Mouse (Mus musculus): ENCODE results near the gene Capzb. TPM values are rescaled to one million over a fixed set of nuclear protein-coding genes. Genes with fewer than 3 reads are reported as not detected.

Gene Capzb
- polyA plus RNA-seq, 1 experiment, result 4.7 TPM

GRCm38 (mm10) chr4:139274573-139274972 lies 81.9 kb downstream of the Capzb start:
- TF ChIP-seq TAL1 (IDR thresholded peaks at IDR 0.05; ENCODE audit: low read length) (no peak), GATA1 (IDR thresholded peaks at IDR 0.05; ENCODE audit: low read length) (no peak)
- no peaks in the 10 kb centered on the region for H3K4me1 ChIP-seq (ENCODE audit: control insufficient read depth)
- H3K9me3 ChIP-seq (ENCODE audit: control insufficient read depth, low read length), result no peaks in the 10 kb centered on the region
- peaks cover 43% of the 10 kb centered on the region for H3K36me3 ChIP-seq (ENCODE audit: control insufficient read depth)
- H3K4me3 ChIP-seq (replicated peaks), result no peak overlapping the region
- H3K27me3 ChIP-seq (ENCODE audit: control insufficient read depth), result no peaks in the 10 kb centered on the region

DNA sequence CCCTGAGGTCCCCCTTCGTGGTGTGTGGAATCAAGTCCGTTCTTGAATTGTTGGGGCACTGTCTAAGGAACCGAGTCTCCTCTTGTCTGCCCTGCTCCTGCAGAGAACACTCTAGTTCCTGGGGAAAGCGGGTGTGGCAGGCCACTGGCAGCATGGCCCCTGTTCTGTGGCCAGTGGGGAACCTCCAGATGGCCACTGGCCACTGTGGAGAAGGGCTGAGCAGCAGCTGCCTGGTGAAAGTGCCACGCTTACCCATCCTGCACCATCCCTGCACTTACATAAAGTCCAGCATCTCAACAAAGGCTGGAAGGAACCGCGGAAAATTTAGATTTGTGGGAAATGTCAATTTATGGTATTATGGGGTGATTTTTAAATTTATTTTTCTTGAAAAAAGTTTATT lies 83.7 kb downstream of the Capzb start:
- Histone ChIP-seq H3K4me1 (ENCODE audit: control insufficient read depth) (no peaks in the 10 kb centered on the region), H3K36me3 (ENCODE audit: control insufficient read depth) (peaks cover 49% of the 10 kb centered on the region), H3K4me3 (replicated peaks) (no peak overlapping the region), H3K9me3 (ENCODE audit: control insufficient read depth, low read length) (no peaks in the 10 kb centered on the region), H3K27me3 (ENCODE audit: control insufficient read depth) (no peaks in the 10 kb centered on the region)
- no peak for TF ChIP-seq TAL1 (IDR thresholded peaks at IDR 0.05; ENCODE audit: low read length)
- no peak for TF ChIP-seq GATA1 (IDR thresholded peaks at IDR 0.05; ENCODE audit: low read length)

DNA sequence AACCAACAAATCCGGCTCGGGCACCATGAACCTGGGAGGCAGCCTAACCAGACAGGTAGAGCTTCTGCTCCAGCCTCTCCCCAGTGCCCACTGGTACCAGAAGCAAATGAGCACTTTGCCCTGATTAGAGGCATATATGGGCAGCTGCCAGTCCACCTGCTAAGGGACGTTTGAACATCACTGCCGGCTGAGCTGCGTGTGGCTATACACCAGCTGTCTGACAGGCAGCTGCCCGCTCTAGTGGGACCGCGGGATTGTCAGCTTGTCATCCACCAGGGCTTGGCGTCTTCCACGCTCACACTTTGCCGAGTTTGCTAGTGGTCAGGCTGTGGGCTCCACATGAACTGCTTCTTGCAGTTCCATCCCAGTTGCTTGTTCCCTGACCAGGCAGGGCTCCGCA lies 87.8 kb downstream of the Capzb start:
- TF ChIP-seq TAL1 (IDR thresholded peaks at IDR 0.05; ENCODE audit: low read length), result no peak
- no peak for TF ChIP-seq GATA1 (IDR thresholded peaks at IDR 0.05; ENCODE audit: low read length)
- H3K9me3 ChIP-seq (ENCODE audit: control insufficient read depth, low read length), result no peaks in the 10 kb centered on the region
- H3K4me3 ChIP-seq (replicated peaks), result no peak overlapping the region
- no peaks in the 10 kb centered on the region for H3K27me3 ChIP-seq (ENCODE audit: control insufficient read depth)
- H3K36me3 ChIP-seq (ENCODE audit: control insufficient read depth), result peaks cover 69% of the 10 kb centered on the region
- no peaks in the 10 kb centered on the region; the same call in 1 of the 2 replicates for H3K4me1 ChIP-seq (ENCODE audit: control insufficient read depth)

DNA sequence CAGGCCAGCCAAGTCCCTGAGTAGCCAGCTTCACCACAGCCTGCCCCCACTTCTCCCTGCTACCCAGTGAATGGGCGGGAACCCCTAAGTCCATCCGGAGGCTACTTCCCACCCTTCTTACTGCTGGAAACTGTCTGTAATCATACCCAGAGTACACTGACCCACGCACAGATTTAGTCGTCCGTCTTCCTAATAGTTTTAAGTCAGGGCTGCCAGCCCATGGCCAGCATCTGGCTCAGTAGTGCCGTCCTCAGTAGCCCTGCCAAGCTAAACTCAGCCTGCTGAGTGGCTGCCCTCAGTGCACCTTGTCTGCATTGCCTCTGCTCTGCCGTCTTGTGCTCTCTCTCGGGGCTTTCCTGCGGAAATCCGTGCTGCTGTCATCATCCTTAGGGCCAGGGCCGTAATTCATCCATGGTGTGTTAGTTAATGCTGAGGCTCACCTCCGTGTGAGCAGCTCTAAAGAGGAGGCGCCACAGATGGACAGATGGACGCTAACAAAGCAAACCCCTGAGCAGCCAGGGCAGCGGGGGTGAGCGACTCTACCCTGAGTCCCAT lies 89.2 kb downstream of the Capzb start:
- Histone ChIP-seq H3K27me3 (ENCODE audit: control insufficient read depth) (no peaks in the 10 kb centered on the region), H3K9me3 (ENCODE audit: control insufficient read depth, low read length) (no peaks in the 10 kb centered on the region), H3K4me3 (replicated peaks) (no peak overlapping the region), H3K36me3 (ENCODE audit: control insufficient read depth) (peaks cover 74% of the 10 kb centered on the region), H3K4me1 (ENCODE audit: control insufficient read depth) (no peaks in the 10 kb centered on the region; the same call in 1 of the 2 replicates)
- TF ChIP-seq GATA1 (IDR thresholded peaks at IDR 0.05; ENCODE audit: low read length) (no peak), TAL1 (IDR thresholded peaks at IDR 0.05; ENCODE audit: low read length) (no peak)

DNA sequence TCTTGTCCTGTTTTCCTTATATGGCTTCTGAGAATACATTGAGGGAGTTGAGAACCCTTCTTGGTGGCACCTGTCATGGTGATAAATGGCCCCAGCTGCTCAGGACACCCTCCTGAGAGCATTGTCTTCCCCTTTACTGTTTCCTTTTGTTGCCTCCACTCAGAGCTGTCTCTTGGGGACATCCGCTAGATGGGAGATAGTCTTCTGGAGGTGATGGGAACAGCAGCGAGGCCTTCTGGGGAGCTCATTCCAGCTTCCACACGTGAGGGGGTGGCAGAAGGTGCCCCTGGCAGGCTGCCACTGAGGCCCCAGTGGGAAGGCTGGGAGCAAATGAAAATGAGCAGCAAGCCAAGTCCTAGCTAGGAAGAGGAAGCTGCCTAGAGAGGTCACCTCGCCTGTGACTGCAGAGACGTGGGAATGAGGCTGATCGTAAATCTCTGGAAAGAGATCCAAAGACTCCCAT lies 90.3 kb downstream of the Capzb start:
- Histone ChIP-seq H3K4me3 (replicated peaks) (no peak overlapping the region), H3K9me3 (ENCODE audit: control insufficient read depth, low read length) (no peaks in the 10 kb centered on the region), H3K4me1 (ENCODE audit: control insufficient read depth) (no peaks in the 10 kb centered on the region; the same call in 1 of the 2 replicates), H3K27me3 (ENCODE audit: control insufficient read depth) (no peaks in the 10 kb centered on the region), H3K36me3 (ENCODE audit: control insufficient read depth) (peaks cover 78% of the 10 kb centered on the region)
- no peak for TF ChIP-seq GATA1 (IDR thresholded peaks at IDR 0.05; ENCODE audit: low read length)
- no peak for TF ChIP-seq TAL1 (IDR thresholded peaks at IDR 0.05; ENCODE audit: low read length)

DNA sequence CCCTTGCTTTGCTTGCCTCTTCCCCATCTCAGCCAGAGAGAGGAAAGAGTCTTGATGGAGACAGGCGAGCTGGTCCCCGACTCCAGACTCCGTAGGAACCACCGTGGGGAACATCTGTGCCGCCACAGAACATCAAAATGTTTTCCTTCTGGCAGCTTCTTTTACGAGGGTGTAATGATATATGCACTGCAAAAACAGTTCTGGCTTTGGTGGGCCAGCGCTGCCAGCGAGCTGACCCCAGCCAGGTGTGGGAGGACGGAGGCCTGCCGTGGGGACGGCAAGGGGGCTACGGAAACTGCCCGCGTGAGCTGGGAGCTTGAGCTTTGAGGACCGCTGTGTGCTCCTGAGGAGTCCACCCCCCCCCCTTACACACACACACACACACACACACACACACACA lies 92.2 kb downstream of the Capzb start:
- Histone ChIP-seq H3K4me1 (ENCODE audit: control insufficient read depth) (no peaks in the 10 kb centered on the region; the same call in none of the 2 replicates), H3K36me3 (ENCODE audit: control insufficient read depth) (peaks cover 92% of the 10 kb centered on the region), H3K4me3 (replicated peaks) (no peak overlapping the region), H3K9me3 (ENCODE audit: control insufficient read depth, low read length) (no peaks in the 10 kb centered on the region), H3K27me3 (ENCODE audit: control insufficient read depth) (no peaks in the 10 kb centered on the region)
- TF ChIP-seq TAL1 (IDR thresholded peaks at IDR 0.05; ENCODE audit: low read length) (no peak), GATA1 (IDR thresholded peaks at IDR 0.05; ENCODE audit: low read length) (no peak)

- H3K27me3 ChIP-seq (ENCODE audit: control insufficient read depth), result no peaks in the 10 kb centered on the region
- H3K9me3 ChIP-seq (ENCODE audit: control insufficient read depth, low read length), result no peaks in the 10 kb centered on the region
- H3K36me3 ChIP-seq (ENCODE audit: control insufficient read depth), result peaks cover 92% of the 10 kb centered on the region
- no peak for TF ChIP-seq GATA1 (IDR thresholded peaks at IDR 0.05; ENCODE audit: low read length)
- H3K4me1 ChIP-seq (ENCODE audit: control insufficient read depth), result no peaks in the 10 kb centered on the region; the same call in none of the 2 replicates
- H3K4me3 ChIP-seq (replicated peaks), result no peak overlapping the region
Measured at GRCm38 (mm10) chr4:139286234-139286633, 93.5 kb downstream of the Capzb start.

DNA sequence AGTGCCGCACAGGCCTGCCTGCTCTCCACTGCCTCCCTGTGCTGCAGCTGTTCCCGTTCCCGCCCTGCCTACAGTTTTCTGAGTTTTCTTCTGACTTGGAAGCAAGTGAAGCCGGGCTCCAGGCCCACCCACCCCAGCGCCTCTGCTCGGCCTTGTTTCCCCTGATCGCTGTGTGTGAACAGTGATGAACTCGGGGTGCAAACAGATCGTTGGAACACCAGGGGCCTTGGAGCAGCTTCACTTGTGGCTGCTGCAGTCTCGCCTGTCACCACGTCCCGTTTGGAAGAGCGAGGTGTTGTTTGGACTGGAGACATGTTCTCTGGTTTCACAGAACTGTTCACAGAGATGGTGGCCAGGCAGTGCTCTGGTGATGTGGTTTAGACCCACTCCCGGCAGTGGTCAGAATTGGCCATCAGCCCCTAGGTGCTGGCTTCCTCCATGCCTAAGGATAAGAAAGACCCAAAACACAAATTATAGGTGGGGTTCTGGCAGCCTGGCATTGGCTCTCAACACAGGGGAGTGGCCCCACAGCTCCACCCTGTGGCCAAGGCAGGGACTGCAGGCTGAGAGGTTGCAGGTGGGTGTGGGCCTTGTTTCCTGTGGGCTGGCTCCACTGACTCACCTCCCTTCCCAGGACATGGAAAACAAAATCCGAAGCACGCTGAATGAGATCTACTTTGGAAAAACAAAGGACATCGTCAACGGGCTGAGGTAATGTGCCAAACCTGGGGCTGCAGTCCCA lies 94.6 kb downstream of the Capzb start:
- H3K36me3 ChIP-seq (ENCODE audit: control insufficient read depth), result peaks cover 91% of the 10 kb centered on the region
- H3K4me1 ChIP-seq (ENCODE audit: control insufficient read depth), result no peaks in the 10 kb centered on the region; the same call in none of the 2 replicates

DNA sequence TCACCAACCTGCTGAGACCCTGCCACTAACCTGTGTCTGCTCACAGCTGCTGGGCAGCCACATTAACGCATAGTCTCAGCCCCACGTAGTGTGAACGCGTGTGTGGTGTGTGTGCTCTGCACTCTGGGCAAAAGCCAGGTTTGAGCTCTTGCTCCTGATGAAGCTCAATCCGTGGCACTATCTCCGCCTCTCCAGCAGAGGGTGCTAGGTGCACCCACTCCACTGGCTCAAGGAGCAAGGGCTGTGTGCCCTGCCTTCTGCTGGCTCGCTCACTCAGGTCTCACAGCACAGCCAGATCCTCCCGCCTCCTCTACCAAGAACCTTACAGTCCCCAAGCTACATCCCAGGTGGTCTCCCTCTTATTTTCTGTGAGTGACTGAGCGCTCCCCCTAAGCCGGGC lies 96.3 kb downstream of the Capzb start:
- Histone ChIP-seq H3K9me3 (ENCODE audit: control insufficient read depth, low read length) (no peaks in the 10 kb centered on the region), H3K36me3 (ENCODE audit: control insufficient read depth) (peaks cover 77% of the 10 kb centered on the region), H3K27me3 (ENCODE audit: control insufficient read depth) (no peaks in the 10 kb centered on the region), H3K4me3 (replicated peaks) (no peak overlapping the region), H3K4me1 (ENCODE audit: control insufficient read depth) (no peaks in the 10 kb centered on the region; the same call in none of the 2 replicates)
- TF ChIP-seq GATA1 (IDR thresholded peaks at IDR 0.05; ENCODE audit: low read length), result no peak
- no peak for TF ChIP-seq TAL1 (IDR thresholded peaks at IDR 0.05; ENCODE audit: low read length)

More for the DNA sequence above, 94.6 kb downstream of the Capzb start:
- Histone ChIP-seq H3K9me3 (ENCODE audit: control insufficient read depth, low read length) (no peaks in the 10 kb centered on the region), H3K27me3 (ENCODE audit: control insufficient read depth) (no peaks in the 10 kb centered on the region), H3K4me3 (replicated peaks) (no peak overlapping the region)
- TF ChIP-seq TAL1 (IDR thresholded peaks at IDR 0.05; ENCODE audit: low read length), result no peak
